Mouse (Mus musculus) left cerebral cortex, adult 18-20 months (tissue): ENCODE data around the gene Aldh4a1. TPM values are rescaled to one million over a fixed set of nuclear protein-coding genes. Genes with fewer than 3 reads are reported as not detected.

Source experiments
- DNase-seq, 2 experiments: peaks; one replicate each; pipeline ENCODE4 v3.0.0; 2021 to 2022; ENCODE audit warnings: low spot score in 2 of 2, mixed read lengths in 1 of 2
- microRNA-seq, 2 experiments: library from miRNA; unstranded; fragments of <30 nt; microRNA quantifications; one replicate each; pipeline ENCODE4 v1.2.0; 2021
- total RNA-seq, 2 experiments: library from RNA; stranded (reverse); gene quantifications; 2 replicates each; pipeline ENCODE4 v1.2.3; 2021

The Aldh4a1 gene
- total RNA-seq, 2 experiments from 2014 or later = 17.6 to 19.1 TPM

DNA sequence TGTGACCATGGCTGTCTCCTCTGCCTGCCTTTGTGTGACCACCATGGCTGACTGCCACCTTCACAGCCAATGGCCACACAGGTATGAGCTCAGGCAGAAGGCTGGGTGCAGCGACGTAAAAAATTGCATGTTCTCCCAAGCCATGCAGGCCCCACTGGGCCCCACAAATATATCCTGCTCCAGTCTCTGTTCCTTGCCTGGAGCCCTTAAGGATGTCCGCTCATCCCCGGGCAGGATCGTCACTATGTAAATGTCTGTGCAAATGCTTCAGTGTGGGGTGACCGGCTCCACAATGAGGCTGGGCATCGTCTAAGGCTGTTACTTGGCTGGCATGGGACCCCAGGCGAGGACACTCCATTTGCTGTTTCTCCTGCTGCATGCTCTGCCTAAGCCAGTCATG lies 30.6 kb downstream of the Aldh4a1 start, which contains the start of gene Tas1r2:
Gene Tas1r2 (plus strand): TSS at position 301 of the 400 bp plus-strand sequence.
- DNase-seq = no peak

DNA sequence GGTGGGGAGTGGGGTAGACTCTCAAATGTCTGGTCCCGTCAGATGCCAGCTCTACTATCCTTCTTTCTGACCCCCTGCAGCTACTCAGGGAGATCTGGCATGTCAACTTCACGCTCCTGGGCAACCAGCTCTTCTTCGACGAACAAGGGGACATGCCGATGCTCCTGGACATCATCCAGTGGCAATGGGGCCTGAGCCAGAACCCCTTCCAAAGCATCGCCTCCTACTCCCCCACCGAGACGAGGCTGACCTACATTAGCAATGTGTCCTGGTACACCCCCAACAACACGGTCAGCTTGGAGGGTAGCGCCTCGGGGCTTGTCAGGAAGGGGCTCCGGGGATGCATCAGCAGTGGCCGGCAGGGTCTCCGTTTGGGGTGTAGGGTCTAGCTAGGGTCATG lies 39.2 kb downstream of the Aldh4a1 start:
- no peak for DNase-seq

GRCm38 (mm10) chr4:139667632-139668031 lies 45.0 kb downstream of the Aldh4a1 start:
- no peak for DNase-seq

GRCm38 (mm10) chr4:139669847-139670246 lies 47.2 kb downstream of the Aldh4a1 start:
- DNase-seq = peak; percentile 50 to 58

DNA sequence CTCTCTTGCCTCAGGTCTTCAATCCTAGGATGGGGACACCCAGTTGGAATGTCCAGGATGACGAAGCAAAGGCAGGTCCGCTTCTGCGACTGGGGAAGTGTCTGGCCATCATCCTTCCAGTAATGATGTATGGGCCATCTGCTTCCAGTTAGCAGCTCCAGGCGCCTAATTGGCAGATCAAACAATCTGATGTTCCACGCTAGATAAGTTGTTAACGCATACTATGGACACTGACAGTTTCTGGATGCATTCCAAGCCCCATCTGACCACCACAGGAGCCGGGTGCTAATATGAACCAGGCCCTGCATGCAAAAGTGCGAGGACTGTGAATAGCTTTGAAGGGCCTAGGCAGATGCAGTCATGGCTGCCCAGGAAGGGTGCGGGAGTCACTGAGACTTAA lies 53.0 kb downstream of the Aldh4a1 start:
- DNase-seq = no peak

DNA sequence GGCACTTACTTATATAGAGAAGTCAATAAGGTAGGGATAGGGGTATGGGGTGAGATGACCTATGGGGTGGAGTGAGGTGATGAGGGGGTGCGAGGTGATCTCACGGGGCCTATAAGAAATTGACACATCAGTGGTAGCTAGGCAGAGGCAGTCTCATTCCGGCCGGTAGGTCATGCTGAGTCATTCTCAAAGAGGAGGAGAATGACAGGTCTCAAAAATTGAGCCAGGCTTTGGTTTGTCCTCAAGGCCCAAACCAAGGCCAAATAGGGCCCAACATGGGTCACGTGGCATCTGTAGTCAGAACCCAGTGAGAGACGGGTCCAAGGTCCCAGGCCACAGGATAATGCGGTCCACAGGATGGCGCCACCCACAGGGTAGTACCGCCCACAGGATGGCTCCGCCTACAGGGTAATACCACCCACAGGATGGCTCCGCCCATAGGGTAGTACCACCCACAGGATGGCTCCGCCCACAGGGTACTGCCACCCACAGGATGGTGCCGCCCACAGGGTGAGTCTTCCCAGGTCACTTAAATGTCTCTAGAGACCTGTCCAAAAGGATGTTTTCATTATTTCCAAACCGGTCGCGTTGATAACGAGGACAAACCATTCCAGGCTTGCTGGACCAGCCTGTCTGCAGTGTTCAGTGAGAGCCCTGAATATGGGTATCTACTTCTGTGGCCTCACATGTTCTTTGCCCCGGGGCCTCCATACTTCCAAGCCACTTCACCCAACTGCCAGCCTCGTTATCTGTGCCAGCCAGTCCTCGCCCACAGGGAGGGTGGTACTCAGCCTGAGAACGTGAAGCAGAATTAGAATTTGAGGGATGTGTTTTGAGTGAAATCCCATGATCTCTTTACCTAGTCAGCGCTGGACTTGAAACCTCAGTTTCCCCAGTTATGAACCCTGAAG lies 61.3 kb downstream of the Aldh4a1 start:
- no peak for DNase-seq

DNA sequence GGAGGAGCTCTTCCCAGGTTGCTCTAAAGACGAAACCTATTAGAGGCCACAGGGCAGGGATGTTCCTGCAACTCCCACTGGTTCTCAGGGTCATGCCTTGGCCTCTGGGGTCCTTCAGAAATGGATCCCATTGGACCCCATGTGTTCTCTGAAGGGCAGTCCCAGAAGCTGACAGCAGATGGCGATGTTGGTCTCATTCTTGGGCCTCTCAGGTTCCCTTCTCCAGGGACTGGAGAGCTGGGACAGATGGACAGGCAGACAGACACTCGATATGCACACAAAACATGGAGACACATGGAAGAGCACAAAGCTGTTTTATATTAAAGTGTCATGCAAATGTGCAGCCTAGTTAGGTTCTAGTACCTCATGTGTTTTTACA lies 62.0 kb downstream of the Aldh4a1 start:
- peak; percentile 48 to 82 for DNase-seq

DNA sequence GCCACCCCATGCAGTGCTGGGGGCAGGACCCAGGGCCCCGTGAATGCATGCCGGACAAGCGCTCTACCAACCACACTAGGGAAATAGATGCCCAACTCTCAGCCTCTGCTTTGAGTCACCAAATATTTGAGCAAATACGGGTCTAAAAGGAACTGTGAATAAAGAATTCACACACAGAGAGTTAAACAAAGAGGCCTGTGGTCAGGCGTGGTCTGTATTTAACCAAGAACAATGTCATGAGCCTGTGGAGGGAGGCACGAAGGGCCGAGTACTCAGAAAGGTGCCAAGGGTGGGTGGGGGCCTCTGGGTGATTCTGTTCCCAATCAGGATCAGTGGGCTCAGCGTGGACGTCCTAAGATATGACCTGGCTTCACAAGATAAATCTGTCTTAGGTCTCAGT lies 65.4 kb downstream of the Aldh4a1 start:
- DNase-seq = no peak

GRCm38 (mm10) chr4:139689627-139690269 lies 67.1 kb downstream of the Aldh4a1 start:
- no peak for DNase-seq

DNA sequence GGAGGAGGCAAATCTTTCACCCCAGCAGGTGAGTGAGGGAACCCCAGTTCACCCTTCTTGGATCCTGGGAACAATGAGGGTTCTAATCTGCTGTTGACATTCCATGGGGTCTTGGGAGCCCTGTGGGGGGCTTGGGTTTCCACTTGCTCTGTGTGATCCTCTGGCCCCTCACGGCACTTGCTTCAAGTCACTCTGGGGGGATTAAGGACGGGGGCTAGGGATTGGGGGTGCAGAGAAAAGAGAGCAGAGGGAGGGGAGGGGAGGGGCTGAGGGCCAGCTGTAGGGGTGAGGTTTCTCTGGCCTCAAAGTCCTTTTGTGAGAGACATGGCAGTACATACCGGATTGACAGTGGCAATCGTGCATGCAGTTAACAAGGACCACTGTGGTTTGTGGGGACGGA lies 70.6 kb downstream of the Aldh4a1 start:
- DNase-seq = no peak

- no peak for DNase-seq
Measured at GRCm38 (mm10) chr4:139697755-139698154, 75.1 kb downstream of the Aldh4a1 start.

DNA sequence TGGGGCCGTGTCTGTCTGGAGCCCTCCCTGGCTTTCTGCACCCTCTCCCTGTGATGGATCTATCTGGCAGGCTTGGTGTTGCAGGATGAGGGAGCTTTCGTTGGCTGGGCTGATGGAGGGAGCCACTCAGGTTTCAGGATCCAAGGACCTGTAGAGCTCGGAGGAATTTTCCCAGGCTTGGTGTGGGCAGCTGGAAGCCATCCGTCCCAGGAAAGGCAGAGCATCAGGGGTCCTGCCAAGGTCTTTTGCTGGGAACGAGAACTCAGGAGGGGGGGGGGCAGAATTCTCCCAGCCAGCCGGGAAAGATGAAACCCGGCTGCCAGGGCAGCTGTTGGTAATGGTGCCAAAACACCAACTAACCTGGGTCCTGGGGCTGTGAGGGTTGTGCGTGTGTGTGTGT lies 75.9 kb downstream of the Aldh4a1 start:
- no peak for DNase-seq

Small RNA genes lying within 50 kb of the gene (microRNA-seq; reads per million reads assigned to microRNA genes)
- gene Gm25571 (0 reads per million in 2 experiments), gene Mir7020 (0.99 to 2.1 reads per million in 2 experiments)

Other genes with a start within 250 kb of the Aldh4a1 start
- 10 to 100 TPM; 18.8 to 19.4 TPM for gene Iffo2, start 92.3 kb upstream of the Aldh4a1 start, total RNA-seq
- gene Gm21969, start 19.7 kb upstream of the Aldh4a1 start, total RNA-seq = under 1 TPM in 1 of 2 experiments, not detected in 1; 0.12 TPM
- gene Tas1r2, start 30.7 kb downstream of the Aldh4a1 start, total RNA-seq = not detected
- gene Pax7, start 210.7 kb downstream of the Aldh4a1 start, total RNA-seq = not detected